Mouse (Mus musculus): ENCODE results near the gene Il20ra. TPM values are rescaled to one million over a fixed set of nuclear protein-coding genes. Genes with fewer than 3 reads are reported as not detected.
A peak's percentile ranks its signal among the peaks of the same experiment; 100 is the strongest.

The Il20ra gene
- total and polyA plus RNA-seq, 3 experiments, result not detected

- peak; percentile 91 for DNase-seq (ENCODE audit: extremely low read depth)
- Histone ChIP-seq H3K27ac (ENCODE audit: insufficient read depth, low read depth) (peak overlapping the region; percentile 73), H3K36me3 (replicated peaks in 1 of 2; ENCODE audit: control insufficient read depth in 1 of 2, insufficient read depth in 1 of 2, low read length in 1 of 2) (no peaks in the 10 kb centered on the region), H3K4me1 (ENCODE audit: control insufficient read depth in 1 of 2, insufficient read depth in 2 of 2) (peaks cover 5 to 40% of the 10 kb centered on the region in 2 experiments; a peak in 3 of 4 replicates), H3K9me3 (replicated peaks; ENCODE audit: low read length) (no peaks in the 10 kb centered on the region), H3K4me2 (ENCODE audit: insufficient read depth, low read depth, poor library complexity, severe bottlenecking) (peak overlapping the region; percentile 95), H3K79me2 (replicated peaks; ENCODE audit: control insufficient read depth, extremely low read depth, insufficient read depth, poor library complexity, severe bottlenecking) (no peaks in the 10 kb centered on the region), H3K4me3 (replicated peaks in 1 of 3; ENCODE audit: low read depth in 2 of 3, low read length in 2 of 3, poor library complexity in 1 of 3) (peak overlapping the region in 2 of 3 experiments; percentile 45 to 50), H3K9ac (ENCODE audit: insufficient read depth, low read depth) (peak overlapping the region; percentile 66), H3K27me3 (replicated peaks) (no peaks in the 10 kb centered on the region)
- in situ Hi-C loops (cut with MboI; ENCODE audit: low pct_ligation_motif_present, low pct_unique_long_range_greater_than_20kb, low sequenced_read_pairs) (loop anchor here (5.0 to 25.0 kb wide), 4 partner anchors 89 to 779 kb away; no protein-coding TSS in a partner anchor), dilution Hi-C loops (cut with MboI; ENCODE audit: extremely low pct_ligation_motif_present, extremely low pct_unique_long_range_greater_than_20kb, low sequenced_read_pairs) (no loop called here)
- no peak for TF ChIP-seq KAT2A (IDR thresholded peaks at IDR 0.05; ENCODE audit: insufficient replicate concordance, low read length)
- TF ChIP-seq NRF1 (IDR thresholded peaks at IDR 0.05; ENCODE audit: low read depth, low read length), result no peak
- TF ChIP-seq HCFC1 (IDR thresholded peaks at IDR 0.05; ENCODE audit: low read depth, low read length), result no peak; the same call in 1 of the 2 replicates
- peak; percentile 89 for TF ChIP-seq IRF4 (IDR thresholded peaks at IDR 0.05; ENCODE audit: low read depth, low read length)
- peak; percentile 67 for TF ChIP-seq CHD2 (IDR thresholded peaks at IDR 0.05; ENCODE audit: low read length)
- peak; percentile 94 for TF ChIP-seq BHLHE40 (IDR thresholded peaks at IDR 0.05; ENCODE audit: low read depth, low read length)
- no peak for TF ChIP-seq GABPA (IDR thresholded peaks at IDR 0.05; ENCODE audit: insufficient replicate concordance, low read depth, low read length)
- TF ChIP-seq USF2 (conservative IDR thresholded peaks at IDR 0.05; ENCODE audit: low read depth, low read length), result no peak
- peak; percentile 62; the same call in 1 of the 2 replicates for TF ChIP-seq TBP (conservative IDR thresholded peaks at IDR 0.05; ENCODE audit: low read depth, low read length)
- 0 out of 2 replicates have a peak, but pooled peaks have one; percentile 49 for TF ChIP-seq UBTF (IDR thresholded peaks at IDR 0.05; ENCODE audit: low read depth, low read length)
- peak; percentile 73; the same call in 1 of the 2 replicates for TF ChIP-seq MXI1 (IDR thresholded peaks at IDR 0.05; ENCODE audit: low read depth, low read length)
- TF ChIP-seq POLR2AphosphoS2 (IDR thresholded peaks at IDR 0.05; ENCODE audit: low read depth, low read length), result no peak
- no peak for TF ChIP-seq JUN (IDR thresholded peaks at IDR 0.05; ENCODE audit: insufficient read depth, low read depth, low read length)
- TF ChIP-seq ZC3H11A (IDR thresholded peaks at IDR 0.05; ENCODE audit: low read depth, low read length), result no peak
- TF ChIP-seq ZKSCAN1 (IDR thresholded peaks at IDR 0.05; ENCODE audit: borderline replicate concordance, low read depth, low read length), result no peak
- peak; percentile 42; the same call in 1 of the 2 replicates for TF ChIP-seq MAZ (IDR thresholded peaks at IDR 0.05; ENCODE audit: low read depth, low read length)
- TF ChIP-seq JUND (conservative IDR thresholded peaks at IDR 0.05; ENCODE audit: low read depth, low read length), result no peak
- peak; percentile 73 for TF ChIP-seq ELF1 (IDR thresholded peaks at IDR 0.05; ENCODE audit: low read depth, low read length)
- TF ChIP-seq PAX5 (IDR thresholded peaks at IDR 0.05; ENCODE audit: low read length), result no peak
- peak; percentile 93 for TF ChIP-seq MYC (IDR thresholded peaks at IDR 0.05; ENCODE audit: low read depth, low read length)
- TF ChIP-seq RCOR1 (conservative IDR thresholded peaks at IDR 0.05; ENCODE audit: low read depth, low read length), result no peak
- TF ChIP-seq CHD1 (IDR thresholded peaks at IDR 0.05; ENCODE audit: low read depth, low read length), result no peak
- TF ChIP-seq ZNF384 (IDR thresholded peaks at IDR 0.05; ENCODE audit: low read depth, low read length), result no peak
- peak; percentile 60; the same call in 1 of the 2 replicates for TF ChIP-seq MEF2A (IDR thresholded peaks at IDR 0.05; ENCODE audit: borderline replicate concordance, low read depth, low read length)
- no peak for TF ChIP-seq CTCF (conservative IDR thresholded peaks at IDR 0.05 in 1 of 2, IDR thresholded peaks at IDR 0.05 in 1 of 2; ENCODE audit: low read depth in 2 of 2, low read length in 2 of 2)
- TF ChIP-seq SIN3A (IDR thresholded peaks at IDR 0.05; ENCODE audit: low read length), result peak; percentile 74; the same call in 1 of the 2 replicates
- TF ChIP-seq MAFK (IDR thresholded peaks at IDR 0.05; ENCODE audit: insufficient replicate concordance, low read length), result no peak
- TF ChIP-seq SMC3 (IDR thresholded peaks at IDR 0.05; ENCODE audit: low read depth, low read length), result no peak; the same call in 1 of the 2 replicates
- TF ChIP-seq ETS1 (conservative IDR thresholded peaks at IDR 0.05; ENCODE audit: low read depth, low read length), result peak; percentile 86
- peak; percentile 47; the same call in 1 of the 2 replicates for TF ChIP-seq ZMIZ1 (IDR thresholded peaks at IDR 0.05; ENCODE audit: low read depth, low read length)
- TF ChIP-seq TCF12 (IDR thresholded peaks at IDR 0.05; ENCODE audit: low read depth, low read length), result peak; percentile 55; the same call in 1 of the 2 replicates
- peak; percentile 41; the same call in 1 of the 2 replicates for TF ChIP-seq POLR2A (IDR thresholded peaks at IDR 0.05; ENCODE audit: low read depth, low read length)
- no peak for TF ChIP-seq USF1 (IDR thresholded peaks at IDR 0.05; ENCODE audit: low read depth, low read length)
- peak; percentile 85 for TF ChIP-seq MAX (IDR thresholded peaks at IDR 0.05; ENCODE audit: low read length)
- no peak for TF ChIP-seq NELFE (IDR thresholded peaks at IDR 0.05; ENCODE audit: low read depth, low read length)
- no peak for TF ChIP-seq RAD21 (IDR thresholded peaks at IDR 0.05; ENCODE audit: low read depth, low read length)
- TF ChIP-seq EP300 (IDR thresholded peaks at IDR 0.05; ENCODE audit: low read length), result peak; percentile 82
- TF ChIP-seq E2F4 (IDR thresholded peaks at IDR 0.05; ENCODE audit: insufficient replicate concordance, low read depth, low read length), result no peak
These were observed 20.6 kb upstream of the Il20ra start for GRCm38 (mm10) chr10:19691771-19692170.

Data from CH12.LX (cell line).